Mouse (Mus musculus): ENCODE results near the gene Galnt12.

Galnt12 gene

DNA sequence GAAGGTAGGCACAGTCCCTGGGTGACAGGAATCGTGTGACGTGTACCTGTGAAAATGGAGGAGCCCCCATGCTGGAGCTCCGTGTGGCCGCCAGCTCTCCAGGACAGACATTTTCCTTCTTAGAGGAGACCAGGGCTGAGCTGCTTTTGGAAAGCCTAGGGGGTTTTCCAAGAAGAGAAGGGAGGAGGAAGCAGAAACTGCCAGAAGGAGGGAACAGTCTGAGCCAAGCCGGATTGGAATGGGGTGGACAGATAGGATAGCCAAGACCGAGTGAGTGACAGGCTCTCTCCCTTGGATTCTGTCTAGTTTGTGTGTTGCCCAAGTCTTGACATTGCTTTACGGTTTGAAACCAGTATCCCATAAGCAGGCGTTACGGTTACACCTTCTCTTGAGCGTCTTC, 11.9 kb downstream of the Galnt12 start:
- no peak for DNase-seq

- no peak for DNase-seq
Observed at GRCm38 (mm10) chr4:47111885-47112284, 20.2 kb downstream of the Galnt12 start.

DNA sequence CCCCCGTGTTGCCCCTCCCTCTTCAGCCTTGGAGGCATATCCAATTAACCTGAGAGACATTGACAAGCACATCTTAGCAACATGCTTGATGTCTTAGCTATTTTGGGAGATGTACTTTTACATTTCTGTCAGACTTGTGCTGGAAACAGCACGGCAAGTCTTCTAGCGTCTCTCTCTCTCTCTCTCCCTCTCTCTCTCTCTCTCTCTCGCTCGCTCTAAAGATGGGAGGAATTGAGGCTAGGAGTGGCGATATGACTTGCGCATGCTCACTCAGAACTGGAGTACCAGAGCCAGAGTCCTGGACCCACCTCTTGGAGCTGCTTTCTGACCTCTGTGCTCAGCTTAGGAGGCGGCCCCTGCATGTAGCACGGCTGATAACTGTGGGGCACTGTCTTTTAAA, 20.9 kb downstream of the Galnt12 start:
- no peak for DNase-seq

GRCm38 (mm10) chr4:47122051-47122706, 30.5 kb downstream of the Galnt12 start:
- peak; percentile 55 for DNase-seq

- no peak for DNase-seq
Observed at GRCm38 (mm10) chr4:47124140-47124711, 32.5 kb downstream of the Galnt12 start.

GRCm38 (mm10) chr4:47128515-47128914, 36.8 kb downstream of the Galnt12 start:
- peak; percentile 29 for DNase-seq

- no peak for DNase-seq
Observed at GRCm38 (mm10) chr4:47129572-47129971, 37.9 kb downstream of the Galnt12 start.

DNA sequence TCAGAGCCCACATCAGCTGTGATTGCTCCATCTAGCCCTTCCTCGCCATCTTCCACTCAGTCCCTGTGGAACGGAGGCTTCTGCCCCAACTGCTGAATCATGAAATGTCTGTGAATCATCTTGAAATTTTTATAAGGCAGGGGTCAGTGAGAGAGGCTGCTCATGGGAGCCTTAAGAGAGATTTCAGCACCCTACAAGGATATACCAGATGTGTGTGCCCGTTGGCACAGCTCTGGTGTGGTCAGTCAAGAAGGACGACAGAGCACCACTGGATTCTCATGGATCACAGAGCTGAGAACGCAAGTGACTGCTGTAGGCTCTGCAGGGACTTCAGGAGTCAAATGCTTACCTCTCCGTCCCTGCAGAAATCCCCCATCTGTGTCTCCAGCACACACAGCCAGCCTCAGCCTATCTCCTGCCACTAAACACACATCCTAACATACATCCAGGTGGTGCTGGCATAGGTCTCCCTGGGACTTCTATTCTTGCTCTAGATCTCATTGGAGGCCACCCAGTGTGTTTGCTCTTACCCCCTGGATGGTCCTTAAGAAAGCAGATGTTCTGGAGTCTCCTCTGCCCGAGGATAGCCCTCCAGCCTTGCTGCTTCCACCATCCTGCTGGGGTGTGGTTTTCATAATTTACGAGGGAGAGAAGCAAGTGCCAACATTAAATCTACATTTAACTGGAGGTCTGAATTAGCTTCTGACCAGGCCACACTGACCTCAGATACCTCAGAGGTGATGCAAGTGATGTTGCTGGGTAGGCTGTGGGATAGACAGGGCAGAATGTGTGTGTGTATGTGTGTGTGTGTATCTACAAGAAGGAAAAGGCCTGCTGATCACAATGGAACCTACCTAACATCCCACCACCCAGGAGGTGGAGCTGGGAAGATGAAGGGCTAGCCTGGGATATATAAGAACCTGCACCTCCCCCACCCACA, 38.7 kb downstream of the Galnt12 start:
- DNase-seq = no peak

DNA sequence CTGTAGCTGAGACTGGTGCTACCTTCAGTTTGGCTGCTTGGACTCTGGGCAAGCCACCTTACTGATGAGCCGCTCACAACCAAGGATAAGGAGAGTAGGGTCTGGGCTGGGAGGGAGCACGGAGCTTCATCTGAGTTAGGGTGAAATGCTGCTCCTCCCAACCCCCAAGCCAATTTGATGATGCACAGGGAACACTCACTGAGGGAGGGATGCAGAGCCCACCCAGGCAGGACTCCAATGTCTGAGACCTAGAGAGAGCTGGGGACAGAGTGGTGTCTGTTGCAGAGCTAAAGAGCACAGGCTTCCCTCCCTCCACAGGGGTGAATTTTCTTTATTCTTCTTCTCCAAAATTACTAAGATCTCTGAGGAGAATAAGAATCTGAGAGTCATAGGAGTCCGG, 40.2 kb downstream of the Galnt12 start:
- no peak for DNase-seq

DNA sequence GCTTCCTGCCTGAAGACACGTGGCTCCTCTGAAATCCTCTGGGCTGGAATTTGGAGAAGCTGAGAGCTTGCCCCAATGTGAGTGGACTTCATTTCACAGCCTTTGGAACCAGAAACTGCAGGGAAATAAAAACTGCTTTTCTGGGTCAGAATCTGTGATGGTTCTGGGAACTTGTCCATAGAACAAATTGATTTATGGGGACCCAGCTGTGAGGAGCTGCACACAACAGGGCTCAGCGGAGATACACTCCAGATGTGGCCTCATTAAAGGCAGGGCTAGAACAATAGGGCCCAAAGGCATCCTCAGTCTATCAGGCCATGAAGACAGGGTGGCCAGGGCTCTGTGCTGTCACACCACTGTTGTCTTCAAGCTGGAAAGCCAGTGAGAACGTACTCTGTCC, 40.7 kb downstream of the Galnt12 start:
- no peak for DNase-seq

DNA sequence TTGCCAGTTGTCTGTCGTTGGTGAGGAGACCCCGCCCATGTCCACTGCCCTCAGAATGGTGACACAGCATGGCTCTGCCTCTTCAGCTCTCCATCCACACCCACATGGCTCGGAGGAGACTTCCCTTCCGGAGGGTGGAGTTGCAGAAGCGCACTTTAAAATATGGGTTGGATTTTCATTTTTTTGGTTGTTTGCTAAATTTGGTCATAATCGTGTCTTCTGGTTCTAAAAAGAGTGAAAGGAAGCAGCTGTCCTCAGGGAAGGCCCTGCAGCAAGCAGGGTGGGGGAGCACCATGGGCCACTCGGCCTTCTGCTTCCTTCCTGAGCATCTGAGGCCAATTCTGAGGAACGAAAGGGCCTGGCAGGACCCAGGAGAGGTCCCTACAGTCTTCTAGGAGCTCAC, 45.0 kb downstream of the Galnt12 start:
- peak; percentile 43 for DNase-seq

DNA sequence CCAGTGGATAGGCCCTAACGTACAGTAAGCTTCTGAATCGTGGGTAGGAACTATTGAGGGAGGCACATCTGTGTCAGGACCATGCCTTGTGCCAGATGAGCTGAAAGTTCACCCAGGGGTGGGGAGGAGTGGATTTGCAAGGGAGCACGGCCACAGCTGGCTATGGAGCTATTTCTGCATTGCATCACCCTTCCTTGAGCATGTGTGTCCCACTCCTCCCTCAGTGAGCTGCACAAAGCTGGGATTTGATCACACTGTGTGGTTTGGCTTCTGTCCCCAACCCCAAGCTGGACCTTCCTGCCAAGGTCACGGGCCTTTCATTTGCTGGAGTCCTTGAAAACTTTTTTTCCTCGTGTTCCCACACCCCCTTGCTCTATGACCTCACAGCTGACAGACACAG, 45.8 kb downstream of the Galnt12 start:
- DNase-seq = no peak

DNA sequence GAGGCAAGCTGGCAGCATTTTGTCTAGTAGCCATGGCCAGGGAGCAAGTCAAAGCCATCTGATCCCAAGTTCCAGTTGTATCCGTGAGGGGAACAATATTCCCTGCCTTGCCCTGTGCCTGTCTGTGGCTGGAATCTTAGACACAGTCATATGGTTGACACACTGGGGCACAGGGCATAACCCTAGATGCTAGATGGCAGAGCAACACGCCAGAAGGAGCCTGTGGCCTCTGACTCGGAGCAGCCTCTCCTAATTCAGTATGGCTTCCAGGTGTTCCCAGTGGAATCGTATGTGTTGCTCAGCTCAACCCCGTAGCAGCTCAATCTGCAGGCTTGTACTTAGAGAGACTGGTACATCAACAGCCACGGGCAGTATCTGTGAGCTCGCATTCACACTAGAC, 46.7 kb downstream of the Galnt12 start:
- DNase-seq = no peak

- DNase-seq = peak; percentile 25
Observed at GRCm38 (mm10) chr4:47138967-47139777, 47.5 kb downstream of the Galnt12 start.

DNA sequence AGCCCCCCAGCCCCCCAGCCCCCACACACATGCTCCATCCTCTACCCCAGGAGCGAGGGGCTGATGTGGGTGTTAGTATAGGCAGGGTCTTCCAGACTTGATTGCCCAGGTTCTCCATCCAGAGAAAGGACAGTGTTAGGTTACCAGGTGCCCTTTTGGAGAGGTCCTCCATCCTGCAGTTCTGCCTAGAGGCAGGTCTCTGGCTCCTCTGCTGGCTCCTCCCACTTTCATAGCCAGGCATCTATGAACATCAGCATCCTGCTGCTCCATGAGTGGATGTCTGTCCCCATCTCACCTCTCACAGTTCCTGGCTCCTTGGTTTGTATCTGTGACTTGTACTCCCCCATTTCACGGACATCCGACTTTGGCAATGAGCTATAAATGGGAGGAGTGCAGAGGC, 48.6 kb downstream of the Galnt12 start:
- DNase-seq = no peak

GRCm38 (mm10) chr4:47141444-47142154, 49.9 kb downstream of the Galnt12 start:
- DNase-seq = no peak

GRCm38 (mm10) chr4:47143849-47144248, 52.1 kb downstream of the Galnt12 start:
- no peak for DNase-seq

GRCm38 (mm10) chr4:47145341-47145740, 53.6 kb downstream of the Galnt12 start:
- no peak for DNase-seq

GRCm38 (mm10) chr4:47146561-47146960, 54.9 kb downstream of the Galnt12 start:
- no peak for DNase-seq

- DNase-seq = no peak
Observed at GRCm38 (mm10) chr4:47149963-47150362, 58.3 kb downstream of the Galnt12 start.

GRCm38 (mm10) chr4:47150806-47151205, 59.1 kb downstream of the Galnt12 start:
- DNase-seq = no peak

GRCm38 (mm10) chr4:47151553-47152183, 60.0 kb downstream of the Galnt12 start:
- DNase-seq = peak; percentile 16

Measured in kidney, adult 18-20 months (tissue).